In the genomic region with DNA sequence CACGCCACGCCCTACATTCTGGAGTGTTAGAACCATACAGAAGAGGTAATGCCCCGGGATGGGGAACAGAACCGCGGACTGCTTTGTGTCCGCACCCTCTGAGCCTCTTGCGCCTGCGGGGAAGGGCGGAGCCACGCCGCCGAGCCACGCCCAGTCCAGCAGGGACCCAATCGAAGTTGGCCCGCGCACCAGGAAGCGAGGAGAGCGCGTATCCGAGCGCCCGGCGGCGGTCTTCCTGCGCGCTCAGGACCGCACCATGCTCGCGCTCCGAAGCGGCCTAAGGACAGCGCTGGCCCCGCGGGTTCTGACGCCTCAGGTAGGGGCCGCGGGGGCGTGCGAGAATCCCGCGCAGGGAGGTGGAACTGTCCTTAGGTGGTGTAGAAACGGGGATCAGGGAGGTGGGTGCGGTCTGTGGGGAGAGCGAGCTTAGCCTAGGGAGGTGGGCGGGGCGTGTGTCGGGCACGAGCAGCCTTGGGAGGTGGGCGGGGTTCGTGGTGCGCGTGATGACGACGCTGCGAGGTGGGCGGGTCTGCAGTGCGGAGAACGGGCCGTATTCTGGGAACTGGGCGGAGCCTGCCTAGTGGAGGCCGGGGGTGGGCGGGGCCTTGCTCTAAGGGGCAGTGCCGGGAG, we compare ENCODE assay signal across 8 mouse cellular contexts. TPM values are rescaled to one million over a fixed set of nuclear protein-coding genes. Genes with fewer than 3 reads are reported as not detected.
DNase-seq lines count a peak whose midpoint lies in the region; ATAC-seq lines count a peak whose summit lies in the region.

A gene (plus strand): TSS at position 149 of the 630 bp plus-strand sequence.

- H3K4me1 ChIP-seq in hindbrain, embryonic 16.5 days (ENCODE audit: control insufficient read depth, insufficient read depth, low read depth, low read length), result peaks cover 5% of the 10 kb centered on the region

- H3K9ac ChIP-seq in hindbrain, embryonic 16.5 days (ENCODE audit: low read depth, low read length), result peak within 1 kb of the TSS; percentile 94

- peak within 1 kb of the TSS; percentile 90 for H3K4me3 ChIP-seq in hindbrain, embryonic 16.5 days (ENCODE audit: low read length)
- peak within 1 kb of the TSS; percentile 52 for H3K4me3 ChIP-seq in macrophage (ENCODE audit: inconsistent target)

- WGBS in hindbrain, embryonic 16.5 days, result under 1% methylated on average over 61 of the region's 63 CpGs
- 2% methylated on average over 59 of the region's 63 CpGs for WGBS in macrophage (ENCODE audit: missing documents)

- H3K9me3 ChIP-seq in hindbrain, embryonic 16.5 days (ENCODE audit: control insufficient read depth, low read length), result no peaks in the 10 kb centered on the region

- H3K36me3 ChIP-seq in hindbrain, embryonic 16.5 days (ENCODE audit: control insufficient read depth, insufficient read depth, low read length), result peaks cover 15% of the 10 kb centered on the region
- H3K36me3 ChIP-seq in macrophage (ENCODE audit: inconsistent target), result peaks cover 22% of the 10 kb centered on the region

- DNase-seq in WW6 (ENCODE audit: low read depth, low spot score), result peak; percentile 90
- DNase-seq in cerebellum, postnatal 4 days (ENCODE audit: low spot score in 2 of 2), result peak; percentile 94 to 96
- peak; percentile 96 for DNase-seq in gastrocnemius, adult 18-20 months (ENCODE audit: low spot score)
- DNase-seq in left cerebral cortex, adult 18-20 months (ENCODE audit: low spot score in 2 of 2), result peak; percentile 93 to 94
- DNase-seq in right cerebral cortex, adult 18-20 months, result peak; percentile 95
- peak; percentile 92 for DNase-seq in urinary bladder, postnatal 10 days (ENCODE audit: low spot score)

- no peaks in the 10 kb centered on the region for H3K27me3 ChIP-seq in hindbrain, embryonic 16.5 days (replicated peaks; ENCODE audit: control insufficient read depth, insufficient read depth, low read length)

- peak within 1 kb of the TSS; percentile 93 for H3K27ac ChIP-seq in hindbrain, embryonic 16.5 days (ENCODE audit: low read depth, low read length)
- no peak within 1 kb of the TSS for H3K27ac ChIP-seq in macrophage

- peaks cover 25% of the 10 kb centered on the region for H3K79me2 ChIP-seq in macrophage (ENCODE audit: inconsistent target)

- ATAC-seq in hindbrain, embryonic 16.5 days, result peak; percentile 96

- peak within 1 kb of the TSS; percentile 77 for H3K4me2 ChIP-seq in hindbrain, embryonic 16.5 days (ENCODE audit: low read length)

RNA-seq across cellular contexts. Expression of the gene that starts here (rescaled TPM):
- total RNA-seq in gastrocnemius, adult 18-20 months (2021), result 1 to 10 TPM; 1.7 to 2.3 TPM
- 170 and 183 TPM in 2 replicates for polyA plus RNA-seq in hindbrain, embryonic 16.5 days (2015; fragmentation: Nextera tagmentation; extraction: Ambion mirVana)
- 10 to 100 TPM; 12.5 to 15.6 TPM for total RNA-seq in left cerebral cortex, adult 18-20 months (2021)
- 10 to 100 TPM in 25 of 26 experiments, 1 to 10 TPM in 1; 8.7 to 32.6 (median 20.0) TPM for total RNA-seq in macrophage (2018; cell fraction: chromatin; rRNA removed)
- 10 to 100 TPM; 32.7 to 50.6 (median 40.1) TPM for total RNA-seq in macrophage (2018; cell fraction: cytosol; rRNA removed)
- 10 to 100 TPM; 16.8 to 43.2 (median 23.8) TPM for total RNA-seq in macrophage (2018; cell fraction: nucleus; rRNA removed)
- polyA plus RNA-seq in macrophage (2018), result 26.6 to 61.6 TPM (median 43.5 TPM) in 3 replicates

Comparison
In these comparisons a context has a peak if more than half of its experiments do, and no peak if none do; other contexts are left out.
1. RNA of the gene that starts here (total RNA-seq): 12.5 to 15.6 TPM in left cerebral cortex, adult 18-20 months; 1.7 to 2.3 TPM in gastrocnemius, adult 18-20 months; every median in the first group is over 4 times any median in the second.
2. Peak in every context shown above with its lines, with median percentiles within 50 percentile points of each other: DNase-seq.